Mouse (Mus musculus) embryonic facial prominence, embryonic 12.5 days (tissue): ENCODE results near the gene Tm9sf3. TPM values are rescaled to one million over a fixed set of nuclear protein-coding genes. Genes with fewer than 3 reads are reported as not detected.
"Not testable (repeated sequence)": the region's sequence is repeated elsewhere in the genome, so short reads cannot be mapped to it uniquely, and the experiment has no call there.

ENCODE experiments used
- ATAC-seq: fragments of 200-750 bp; cut with Nextera tagmentation; 2 replicates; pipeline ENCODE4 v1.8.0; 2017; ENCODE audit not compliant: insufficient number of reproducible peaks, insufficient read depth, low FRiP score, low TSS enrichment
- H3K27ac ChIP-seq: fragments of 300-500 bp; sonication (generic); 2 replicates; pipeline ENCODE4 v1.5.1; 2016; ENCODE audit warnings: mild to moderate bottlenecking
- H3K27me3 ChIP-seq: fragments of 300-500 bp; sonication (generic); 2 replicates; pipeline ENCODE4 v1.6.1; 2016; ENCODE audit warnings: mild to moderate bottlenecking, moderate library complexity
- H3K36me3 ChIP-seq: fragments of 300-500 bp; sonication (generic); 2 replicates; pipeline ENCODE4 v1.6.1; 2016; ENCODE audit warnings: mild to moderate bottlenecking
- H3K4me1 ChIP-seq: fragments of 300-500 bp; sonication (generic); 2 replicates; pipeline ENCODE4 v1.6.1; 2016
- H3K4me2 ChIP-seq: fragments of 300-500 bp; sonication (generic); replicated peaks from 2 replicates; pipeline ENCODE4 v1.6.1; 2016; ENCODE audit warnings: mild to moderate bottlenecking, moderate library complexity
- H3K4me3 ChIP-seq: fragments of 300-500 bp; sonication (generic); 2 replicates; pipeline ENCODE4 v1.5.1; 2016; ENCODE audit warnings: mild to moderate bottlenecking
- H3K9ac ChIP-seq: fragments of 300-500 bp; sonication (generic); 2 replicates; pipeline ENCODE4 v1.6.1; 2016; ENCODE audit warnings: mild to moderate bottlenecking, moderate library complexity
- H3K9me3 ChIP-seq: fragments of 300-500 bp; sonication (generic); 2 replicates; pipeline ENCODE4 v1.6.1; 2016; ENCODE audit warnings: mild to moderate bottlenecking, moderate library complexity
- WGBS: fragments of 180-500 bp; shearing (Covaris S2); methylation state at CpG from one replicate; pipeline ENCODE4 v1.1.7; 2016; 5-methylcytosine and 5-hydroxymethylcytosine counted together
- polyA plus RNA-seq: library from polyadenylated mRNA; unstranded; fragments of >200 nt; fragmentation: Nextera tagmentation; extraction: Ambion mirVana; gene quantifications from 2 replicates; pipeline ENCODE4 v1.2.1, GENCODE M21; 2016

Tm9sf3 gene
- 148 and 160 TPM in 2 replicates for polyA plus RNA-seq

DNA sequence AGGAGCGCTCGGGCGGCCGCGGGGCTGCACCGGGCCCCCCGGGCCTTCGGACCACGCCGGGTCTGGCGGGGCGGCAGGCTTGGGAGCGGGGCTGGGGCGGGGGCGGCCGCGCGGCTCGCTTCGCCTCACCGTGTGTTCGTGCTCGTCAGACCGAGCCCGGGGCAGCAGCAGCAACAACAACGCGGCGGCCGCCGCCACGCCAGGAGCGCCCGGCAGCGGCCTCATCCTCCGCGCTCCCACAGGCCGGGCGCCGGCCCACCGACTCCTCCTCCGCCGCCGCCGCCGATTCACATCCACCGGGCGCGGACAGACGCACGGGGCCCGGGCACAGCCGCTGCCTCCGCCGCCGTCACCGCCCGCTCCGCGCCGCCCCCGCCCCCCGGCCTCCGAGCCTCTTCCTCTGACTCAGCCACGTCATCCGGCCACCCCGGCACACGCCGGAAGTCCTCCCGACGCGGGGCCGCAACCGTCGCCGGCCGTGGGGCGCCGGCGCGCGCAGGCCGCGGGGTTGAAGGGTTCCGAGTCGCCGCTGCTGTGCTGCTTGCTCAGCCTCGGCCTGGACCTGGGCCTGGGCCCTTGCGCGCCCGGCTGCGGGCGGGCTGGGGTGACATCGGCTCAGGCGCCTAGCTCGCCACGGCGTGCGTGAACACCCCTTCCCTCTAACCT lies at the start of gene Tm9sf3:
Tm9sf3 (minus strand) TSS at position 368 of the 666 bp plus-strand sequence.
- no peaks in the 10 kb centered on the region for H3K27me3 ChIP-seq
- peak within 1 kb of the TSS; percentile 97 for H3K9ac ChIP-seq
- H3K9me3 ChIP-seq, result no peaks in the 10 kb centered on the region
- under 1% methylated on average over 83 of the region's 98 CpGs for WGBS
- peak within 1 kb of the TSS; percentile 97 for H3K27ac ChIP-seq
- H3K4me2 ChIP-seq, result peak within 1 kb of the TSS; percentile 69
- H3K36me3 ChIP-seq, result no peaks in the 10 kb centered on the region
- peak; percentile 65 for ATAC-seq
- peaks cover 13% of the 10 kb centered on the region for H3K4me1 ChIP-seq
- H3K4me3 ChIP-seq, result peak within 1 kb of the TSS; percentile 88

DNA sequence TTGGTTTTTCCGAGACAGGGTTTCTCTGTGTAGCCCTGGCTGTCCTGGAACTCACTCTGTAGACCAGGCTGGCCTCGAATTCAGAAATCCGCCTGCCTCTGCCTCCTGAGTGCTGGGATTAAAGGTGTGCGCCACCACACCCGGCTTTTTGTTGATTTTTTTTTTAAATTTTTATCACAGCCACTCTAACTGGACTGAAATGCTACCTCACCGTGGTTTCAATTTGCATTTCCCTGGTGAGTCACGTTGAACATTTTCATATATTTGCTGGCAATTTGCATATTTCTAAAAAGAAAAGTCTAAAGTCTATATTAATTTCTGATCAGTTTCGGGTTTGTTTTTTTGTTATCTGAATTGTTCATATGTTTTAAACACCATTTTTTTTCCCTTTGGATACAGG lies 48.8 kb upstream of the Tm9sf3 start:
- H3K4me2 ChIP-seq, H3K4me3 ChIP-seq, H3K9me3 ChIP-seq, H3K9ac ChIP-seq, ATAC-seq, H3K4me1 ChIP-seq, H3K36me3 ChIP-seq, H3K27ac ChIP-seq, H3K27me3 ChIP-seq: not testable (repeated sequence)
- 86% methylated on average over 8 of the region's 8 CpGs for WGBS

DNA sequence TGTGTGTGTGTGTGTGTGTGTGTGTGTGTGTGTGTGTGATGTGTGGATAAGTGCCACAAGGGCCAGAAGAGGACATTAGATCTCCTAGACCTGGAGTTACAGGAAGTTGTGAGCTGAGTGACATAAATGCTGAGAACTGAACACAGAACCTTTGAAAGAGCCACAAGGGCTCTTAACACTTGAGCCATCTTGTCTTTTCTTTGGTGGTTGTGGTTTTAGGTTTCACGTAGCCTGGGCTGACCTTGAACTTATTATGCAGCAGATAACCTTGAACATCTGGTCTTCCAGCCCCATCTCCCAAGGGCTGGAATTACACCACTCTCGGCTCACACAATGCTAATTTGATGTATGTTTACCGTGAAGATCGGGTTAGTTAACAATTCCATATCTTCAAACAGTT lies 48.2 kb upstream of the Tm9sf3 start:
- WGBS, result 53% methylated on average over 4 of the region's 4 CpGs
- Histone ChIP-seq H3K4me2 (no peak overlapping the region), H3K27ac (no peak overlapping the region), H3K36me3 (no peaks in the 10 kb centered on the region), H3K4me3 (no peak overlapping the region), H3K9ac (no peak overlapping the region), H3K4me1 (0 out of 2 replicates have a peak, but pooled peaks cover 3% of the 10 kb centered on the region), H3K9me3 (no peaks in the 10 kb centered on the region), H3K27me3 (no peaks in the 10 kb centered on the region)
- ATAC-seq, result no peak

DNA sequence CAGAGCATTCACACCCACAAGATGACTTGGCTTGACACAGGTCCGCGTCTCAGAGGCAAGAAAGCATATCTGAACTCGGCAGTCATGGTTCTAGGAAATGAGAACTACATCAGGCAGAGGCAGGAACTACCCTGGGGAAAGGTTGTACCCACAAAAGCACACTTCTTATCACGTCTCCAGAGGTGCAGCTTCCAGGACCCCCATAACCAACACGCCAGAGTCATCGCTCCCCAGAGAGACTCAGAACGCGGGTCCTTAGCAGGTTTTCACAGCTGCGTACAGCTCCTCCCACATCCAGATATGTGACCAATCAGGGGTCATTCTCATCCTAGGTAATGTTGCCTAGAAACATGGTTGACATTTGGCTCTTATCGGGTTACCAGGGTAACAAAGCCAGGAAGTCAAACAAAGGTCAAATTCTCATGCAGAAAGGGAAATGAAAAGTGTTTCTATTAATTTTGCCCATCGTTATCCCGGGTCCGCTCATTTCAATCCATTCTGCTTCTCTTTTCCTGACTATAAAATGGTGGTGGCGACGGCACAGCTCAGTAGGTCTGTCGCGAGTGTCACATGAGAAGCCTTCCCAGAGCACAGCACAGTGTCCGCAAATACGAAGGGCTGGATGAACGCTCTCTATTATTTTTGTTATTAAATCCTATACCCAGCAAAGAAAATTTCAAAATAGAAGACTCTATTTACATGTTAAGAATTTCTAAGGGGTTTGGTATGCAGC lies 47.3 kb upstream of the Tm9sf3 start:
- ATAC-seq, result no peak
- Histone ChIP-seq H3K27me3 (no peaks in the 10 kb centered on the region), H3K36me3 (no peaks in the 10 kb centered on the region), H3K4me1 (0 out of 2 replicates have a peak, but pooled peaks cover 3% of the 10 kb centered on the region), H3K27ac (no peak overlapping the region), H3K9ac (no peak overlapping the region), H3K9me3 (no peaks in the 10 kb centered on the region), H3K4me3 (peak overlapping the region; percentile 20), H3K4me2 (peak overlapping the region; percentile 48)
- WGBS, result 23% methylated on average over 20 of the region's 20 CpGs

DNA sequence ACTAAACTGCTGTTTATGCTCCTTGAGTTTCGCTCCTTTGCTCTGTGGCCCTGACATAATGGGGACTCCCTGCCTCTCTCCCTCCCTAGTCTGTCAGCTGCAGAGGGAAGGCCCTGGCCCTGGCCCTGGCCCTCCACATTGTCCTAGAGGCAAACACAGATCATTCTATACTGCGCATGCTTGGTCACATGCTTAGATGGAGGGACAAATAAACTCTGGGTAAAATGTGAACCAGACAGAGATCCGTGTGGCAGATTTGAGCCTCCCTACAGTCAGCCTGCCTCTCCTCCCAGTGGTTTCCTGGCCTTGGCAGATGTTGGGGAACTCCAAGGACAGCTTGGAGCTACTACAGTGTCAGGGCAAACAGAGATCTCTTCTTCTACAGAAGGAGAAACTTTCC lies 40.1 kb upstream of the Tm9sf3 start:
- Histone ChIP-seq H3K9me3 (no peaks in the 10 kb centered on the region), H3K4me2 (no peak overlapping the region), H3K36me3 (no peaks in the 10 kb centered on the region), H3K27ac (no peak overlapping the region), H3K9ac (no peak overlapping the region), H3K4me1 (no peaks in the 10 kb centered on the region), H3K27me3 (no peaks in the 10 kb centered on the region), H3K4me3 (no peak overlapping the region)
- ATAC-seq, result no peak
- WGBS, result 54% methylated on average over 3 of the region's 3 CpGs

DNA sequence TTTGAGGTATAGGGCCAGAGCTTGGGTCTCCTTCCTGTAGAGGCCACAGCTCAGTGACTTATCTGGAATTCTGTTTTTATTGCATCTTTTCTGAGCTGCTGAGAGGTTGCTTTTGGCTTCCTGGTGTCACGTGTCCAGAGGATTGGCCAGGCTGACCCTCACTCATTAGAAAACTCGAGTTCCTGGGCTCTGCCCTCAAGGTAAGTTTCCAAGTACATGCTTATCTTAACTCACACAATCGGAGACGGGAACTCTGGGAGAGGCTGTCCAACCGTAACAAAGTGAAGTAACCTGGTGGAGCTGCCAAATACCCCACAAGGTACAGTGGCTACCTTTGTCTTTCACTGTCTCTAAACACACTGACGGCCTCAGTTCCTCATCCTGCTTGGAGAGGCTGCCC lies 39.6 kb upstream of the Tm9sf3 start:
- H3K9me3 ChIP-seq, result no peaks in the 10 kb centered on the region
- H3K4me3 ChIP-seq, result no peak overlapping the region
- H3K4me1 ChIP-seq, result no peaks in the 10 kb centered on the region
- WGBS, result 46% methylated on average over 6 of the region's 6 CpGs
- ATAC-seq, result no peak
- H3K36me3 ChIP-seq, result no peaks in the 10 kb centered on the region
- no peaks in the 10 kb centered on the region for H3K27me3 ChIP-seq
- no peak overlapping the region for H3K9ac ChIP-seq
- no peak overlapping the region for H3K4me2 ChIP-seq
- H3K27ac ChIP-seq, result no peak overlapping the region

DNA sequence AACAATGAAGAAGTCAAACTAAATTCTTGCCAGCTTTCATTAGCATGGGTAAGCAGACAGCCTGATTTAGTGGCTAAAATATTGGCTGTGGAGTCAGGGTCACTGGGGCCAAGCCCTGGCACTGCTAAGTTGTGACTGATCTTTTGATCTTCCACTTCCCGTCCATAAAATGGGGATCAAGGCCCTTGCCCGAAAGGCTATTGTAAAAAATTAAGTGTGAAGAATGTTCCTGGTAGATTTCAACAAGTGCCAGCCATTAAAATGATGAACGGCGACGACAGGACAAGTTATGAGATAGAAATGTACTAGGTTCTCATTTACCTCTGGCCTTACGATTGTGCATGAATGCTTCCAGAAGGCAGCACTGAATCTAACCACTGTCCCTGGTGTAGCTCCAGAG lies 38.1 kb upstream of the Tm9sf3 start:
- no peaks in the 10 kb centered on the region for H3K9me3 ChIP-seq
- WGBS, result 59% methylated on average over 6 of the region's 6 CpGs
- no peak overlapping the region for H3K9ac ChIP-seq
- H3K27ac ChIP-seq, result no peak overlapping the region
- ATAC-seq, result no peak
- H3K27me3 ChIP-seq, result no peaks in the 10 kb centered on the region
- no peak overlapping the region for H3K4me2 ChIP-seq
- no peak overlapping the region for H3K4me3 ChIP-seq
- H3K36me3 ChIP-seq, result no peaks in the 10 kb centered on the region
- no peaks in the 10 kb centered on the region for H3K4me1 ChIP-seq

DNA sequence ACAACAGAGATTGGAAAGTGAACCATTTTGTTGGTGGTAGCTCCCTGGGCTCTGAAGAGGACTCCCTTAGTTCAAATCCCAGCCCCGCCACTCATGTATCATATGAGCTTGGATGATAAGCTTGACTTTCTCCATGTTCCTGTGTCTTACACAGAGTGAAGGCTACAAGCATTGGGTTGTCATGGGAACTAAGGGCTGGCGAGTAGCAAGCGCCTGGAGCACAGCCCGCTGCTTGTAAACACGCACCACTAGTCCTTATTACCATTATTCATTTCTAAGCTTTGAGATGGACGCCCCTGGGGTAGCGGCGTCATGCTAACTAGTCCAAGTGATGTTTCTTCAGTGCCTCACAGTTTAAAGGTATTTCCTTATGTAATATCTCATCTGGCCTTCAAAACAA lies 35.6 kb upstream of the Tm9sf3 start:
- no peaks in the 10 kb centered on the region for H3K36me3 ChIP-seq
- no peak overlapping the region for H3K9ac ChIP-seq
- no peaks in the 10 kb centered on the region for H3K9me3 ChIP-seq
- H3K4me3 ChIP-seq, result no peak overlapping the region
- no peaks in the 10 kb centered on the region for H3K27me3 ChIP-seq
- no peak for ATAC-seq
- no peaks in the 10 kb centered on the region for H3K4me1 ChIP-seq
- no peak overlapping the region for H3K27ac ChIP-seq
- H3K4me2 ChIP-seq, result no peak overlapping the region
- WGBS, result 91% methylated on average over 8 of the region's 8 CpGs

DNA sequence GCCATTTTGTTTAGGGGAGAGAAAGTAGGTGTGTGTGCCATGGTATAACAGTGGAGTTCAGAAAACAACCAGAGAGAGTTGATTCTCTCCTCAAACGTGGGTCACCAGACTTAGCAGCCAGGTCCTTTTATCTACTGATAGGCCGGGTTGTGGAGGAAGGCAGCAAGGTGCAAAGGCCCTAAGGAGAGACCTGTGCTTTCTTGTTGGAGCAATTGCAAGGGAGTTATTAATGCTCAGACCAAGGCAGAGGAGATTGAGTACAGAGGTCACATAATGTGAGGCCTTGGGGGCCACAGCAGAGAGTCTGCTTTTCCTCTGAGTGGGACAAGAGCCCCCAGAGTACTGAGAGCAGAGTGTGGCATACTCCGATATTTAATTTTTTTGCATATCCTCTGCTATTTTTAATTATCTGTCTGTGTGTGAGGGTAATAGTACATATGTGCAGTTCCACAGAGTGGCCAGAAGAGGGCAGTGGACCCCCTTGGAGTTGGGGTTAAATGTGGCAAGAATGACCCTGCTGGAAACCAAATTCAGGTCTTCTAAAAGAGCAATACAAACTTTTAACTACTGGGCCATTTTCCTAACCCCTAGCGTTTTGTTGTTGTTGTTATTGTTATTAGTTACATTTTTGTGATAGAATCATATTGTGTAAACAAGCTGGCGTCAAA lies 27.3 kb upstream of the Tm9sf3 start:
- WGBS, result 54% methylated on average over 5 of the region's 5 CpGs
- H3K9me3 ChIP-seq, result no peaks in the 10 kb centered on the region
- H3K4me2 ChIP-seq, result no peak overlapping the region
- H3K36me3 ChIP-seq, result no peaks in the 10 kb centered on the region
- 0 out of 2 replicates have a peak, but pooled peaks cover 3% of the 10 kb centered on the region for H3K4me1 ChIP-seq
- H3K27me3 ChIP-seq, result no peaks in the 10 kb centered on the region
- no peak overlapping the region for H3K4me3 ChIP-seq
- no peak overlapping the region for H3K27ac ChIP-seq
- H3K9ac ChIP-seq, result no peak overlapping the region
- ATAC-seq, result no peak

DNA sequence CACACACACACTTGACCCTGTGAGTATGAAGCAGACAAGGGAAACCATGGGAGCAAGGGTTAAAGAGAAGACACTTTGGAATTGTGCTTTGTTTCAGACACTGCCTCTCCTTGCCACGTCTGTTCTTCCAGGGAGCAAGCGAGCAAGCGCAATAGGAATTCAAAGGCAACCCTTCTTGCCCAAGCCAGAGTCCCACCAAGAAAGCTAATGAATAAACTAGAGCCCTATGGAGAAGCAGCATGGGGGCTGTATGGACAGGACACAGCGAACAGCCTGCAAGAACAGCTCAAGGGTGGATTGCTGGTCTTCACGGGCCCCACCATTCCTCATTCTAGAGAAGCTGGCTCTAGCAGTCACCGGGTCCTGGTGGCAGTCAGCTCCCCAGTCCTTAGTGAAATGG lies 24.8 kb upstream of the Tm9sf3 start:
- H3K9me3 ChIP-seq, result no peaks in the 10 kb centered on the region
- H3K27ac ChIP-seq, result no peak overlapping the region
- no peak overlapping the region for H3K9ac ChIP-seq
- H3K27me3 ChIP-seq, result no peaks in the 10 kb centered on the region
- ATAC-seq, result no peak
- no peak overlapping the region for H3K4me2 ChIP-seq
- H3K4me3 ChIP-seq, result no peak overlapping the region
- no peaks in the 10 kb centered on the region for H3K36me3 ChIP-seq
- H3K4me1 ChIP-seq, result 0 out of 2 replicates have a peak, but pooled peaks cover 3% of the 10 kb centered on the region
- 80% methylated on average over 6 of the region's 6 CpGs for WGBS

DNA sequence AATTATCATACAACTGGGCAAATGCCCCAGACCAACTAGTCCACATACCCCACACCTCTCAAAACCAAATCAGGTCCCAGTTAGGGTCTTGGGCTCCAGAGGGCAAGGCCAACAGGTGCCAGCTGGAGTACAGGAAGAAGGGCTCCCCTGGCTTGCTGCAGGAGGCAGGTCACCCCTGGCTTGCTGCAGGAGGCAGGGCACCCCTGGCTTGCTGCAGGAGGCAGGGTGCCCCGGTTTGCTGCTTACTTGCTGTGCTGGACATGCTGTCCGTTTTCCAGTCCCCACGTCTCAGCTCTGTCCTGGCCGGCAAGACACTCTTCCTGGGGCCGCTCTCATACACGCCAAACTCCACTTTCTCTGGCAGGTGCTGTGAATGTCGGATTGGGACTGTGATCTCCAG lies 23.4 kb upstream of the Tm9sf3 start:
- ATAC-seq, result no peak

DNA sequence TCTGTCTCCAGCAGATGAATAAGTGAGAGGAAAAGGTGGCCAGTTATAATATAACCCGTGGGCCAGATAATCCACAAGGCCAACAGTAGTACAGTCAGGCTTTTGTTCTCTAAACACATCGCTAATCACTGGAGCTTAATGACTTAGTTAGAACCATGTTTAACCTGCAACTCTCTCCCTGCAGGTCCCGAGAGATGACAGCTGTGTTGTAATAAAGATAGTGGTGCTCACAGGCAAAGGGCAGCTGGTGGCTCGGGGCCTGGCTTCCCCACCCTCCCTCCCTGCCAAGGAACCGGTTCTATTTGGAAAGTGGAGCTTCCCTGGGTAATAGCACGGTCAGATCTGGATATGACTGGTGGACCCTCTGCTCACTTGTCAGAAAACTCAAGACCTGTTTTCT lies 20.7 kb upstream of the Tm9sf3 start:
- no peak overlapping the region for H3K27ac ChIP-seq
- H3K27me3 ChIP-seq, result no peaks in the 10 kb centered on the region
- 0 out of 2 replicates have a peak, but pooled peaks cover 3% of the 10 kb centered on the region for H3K4me1 ChIP-seq
- H3K9me3 ChIP-seq, result no peaks in the 10 kb centered on the region
- H3K4me2 ChIP-seq, result no peak overlapping the region
- no peak overlapping the region for H3K9ac ChIP-seq
- H3K36me3 ChIP-seq, result no peaks in the 10 kb centered on the region
- no peak overlapping the region for H3K4me3 ChIP-seq
- ATAC-seq, result no peak
- WGBS, result 46% methylated on average over 6 of the region's 6 CpGs

More for the DNA sequence above, 23.4 kb upstream of the Tm9sf3 start:
- no peaks in the 10 kb centered on the region for H3K36me3 ChIP-seq
- no peak overlapping the region for H3K27ac ChIP-seq
- no peaks in the 10 kb centered on the region for H3K9me3 ChIP-seq
- H3K4me1 ChIP-seq, result 0 out of 2 replicates have a peak, but pooled peaks cover 3% of the 10 kb centered on the region
- H3K9ac ChIP-seq, result no peak overlapping the region
- WGBS, result 86% methylated on average over 7 of the region's 7 CpGs
- no peak overlapping the region for H3K4me3 ChIP-seq
- H3K4me2 ChIP-seq, result no peak overlapping the region
- H3K27me3 ChIP-seq, result no peaks in the 10 kb centered on the region
